Mouse (Mus musculus) liver, adult 2 months (tissue): ENCODE results near the gene Als2cr12.

Experiments
- CTCF ChIP-seq: fragments of 200-500 bp; IDR thresholded peaks from 2 replicates; pipeline ENCODE4 v1.5.1; 2011; ENCODE audit warnings: low read depth, low read length, control low read depth
- POLR2A ChIP-seq: fragments of 200-500 bp; IDR thresholded peaks from 2 replicates; pipeline ENCODE4 v1.6.1; 2011; ENCODE audit warnings: low read length, control low read depth; ENCODE audit not compliant: insufficient read depth; ENCODE audit errors: extremely low read depth

DNA sequence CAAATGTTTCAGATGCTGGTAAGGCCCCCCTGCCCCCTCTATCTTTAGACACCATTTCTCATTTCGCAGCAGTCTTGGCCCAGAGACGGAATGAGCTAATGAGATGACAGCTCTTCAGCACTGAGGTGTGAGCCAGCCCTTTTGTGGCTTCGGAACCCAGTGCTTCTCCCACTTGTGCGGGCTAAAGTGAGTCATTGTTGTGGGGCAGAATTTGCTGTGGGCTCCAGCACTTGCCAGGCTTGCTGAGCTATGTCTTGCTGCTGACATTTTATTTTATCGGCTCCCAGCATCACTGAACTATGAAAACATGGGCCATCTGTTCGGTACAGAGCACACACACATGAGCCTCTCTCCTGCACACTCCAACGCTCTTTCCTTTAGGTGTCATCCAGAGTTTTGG, 43.7 kb upstream of the Als2cr12 start:
- no peak for TF ChIP-seq CTCF
- TF ChIP-seq POLR2A, result no peak
